Mouse (Mus musculus) lung, embryonic 15.5 days (tissue): ENCODE results near the gene Cops7b. TPM values are rescaled to one million over a fixed set of nuclear protein-coding genes. Genes with fewer than 3 reads are reported as not detected.

ENCODE experiments used
- ATAC-seq: fragments of 200-750 bp; cut with Nextera tagmentation; 2 replicates; pipeline ENCODE4 v1.8.0; 2017; ENCODE audit warnings: moderate number of reproducible peaks, borderline replicate concordance; ENCODE audit not compliant: low FRiP score, low TSS enrichment; ENCODE audit errors: extremely low read depth
- H3K27ac ChIP-seq: fragments of 300-500 bp; sonication (generic); 2 replicates; pipeline ENCODE4 v1.5.1; 2015; ENCODE audit warnings: moderate library complexity, mild to moderate bottlenecking, inconsistent platforms
- H3K27me3 ChIP-seq: fragments of 300-500 bp; sonication (generic); 2 replicates; pipeline ENCODE4 v1.6.1; 2015; ENCODE audit warnings: inconsistent platforms
- H3K36me3 ChIP-seq: fragments of 300-500 bp; sonication (generic); 2 replicates; pipeline ENCODE4 v1.6.1; 2015; ENCODE audit warnings: inconsistent platforms
- H3K4me1 ChIP-seq: fragments of 300-500 bp; sonication (generic); 2 replicates; pipeline ENCODE4 v1.6.1; 2015; ENCODE audit warnings: inconsistent platforms
- H3K4me2 ChIP-seq: fragments of 300-500 bp; sonication (generic); 2 replicates; pipeline ENCODE4 v1.6.1; 2015; ENCODE audit warnings: inconsistent platforms, mild to moderate bottlenecking, moderate library complexity
- H3K4me3 ChIP-seq: fragments of 300-500 bp; sonication (generic); 2 replicates; pipeline ENCODE4 v1.5.1; 2015; ENCODE audit warnings: mild to moderate bottlenecking, inconsistent platforms
- H3K9ac ChIP-seq: fragments of 300-500 bp; sonication (generic); 2 replicates; pipeline ENCODE4 v1.6.1; 2015; ENCODE audit warnings: inconsistent platforms
- H3K9me3 ChIP-seq: fragments of 300-500 bp; sonication (generic); 2 replicates; pipeline ENCODE4 v1.6.1; 2016; ENCODE audit warnings: inconsistent platforms
- WGBS: fragments of 180-500 bp; shearing (Covaris S2); methylation state at CpG from one replicate; pipeline ENCODE4 v1.1.7; 2015; 5-methylcytosine and 5-hydroxymethylcytosine counted together
- microRNA-seq: library from miRNA; unstranded; fragments of <30 nt; microRNA quantifications from one replicate; pipeline ENCODE4, GENCODE M21; 2016
- polyA plus RNA-seq: library from polyadenylated mRNA; unstranded; fragments of >200 nt; fragmentation: Nextera tagmentation; extraction: Ambion mirVana; gene quantifications from 2 replicates; pipeline ENCODE4 v1.2.1, GENCODE M21; 2015

Gene Cops7b
- polyA plus RNA-seq, 1 experiment from 2014 or later = 37.8 TPM

- WGBS = 60% methylated on average over 7 of the region's 7 CpGs
- ATAC-seq = no peak
- Histone ChIP-seq H3K9ac (no peak overlapping the region), H3K4me1 (no peaks in the 10 kb centered on the region), H3K27me3 (no peaks in the 10 kb centered on the region), H3K4me2 (peak overlapping the region; percentile 12; the same call in 1 of the 2 replicates), H3K9me3 (no peaks in the 10 kb centered on the region), H3K4me3 (no peak overlapping the region), H3K36me3 (no peaks in the 10 kb centered on the region), H3K27ac (no peak overlapping the region)
Measured at GRCm38 (mm10) chr1:86633840-86634750, 51.4 kb downstream of the Cops7b start.

DNA sequence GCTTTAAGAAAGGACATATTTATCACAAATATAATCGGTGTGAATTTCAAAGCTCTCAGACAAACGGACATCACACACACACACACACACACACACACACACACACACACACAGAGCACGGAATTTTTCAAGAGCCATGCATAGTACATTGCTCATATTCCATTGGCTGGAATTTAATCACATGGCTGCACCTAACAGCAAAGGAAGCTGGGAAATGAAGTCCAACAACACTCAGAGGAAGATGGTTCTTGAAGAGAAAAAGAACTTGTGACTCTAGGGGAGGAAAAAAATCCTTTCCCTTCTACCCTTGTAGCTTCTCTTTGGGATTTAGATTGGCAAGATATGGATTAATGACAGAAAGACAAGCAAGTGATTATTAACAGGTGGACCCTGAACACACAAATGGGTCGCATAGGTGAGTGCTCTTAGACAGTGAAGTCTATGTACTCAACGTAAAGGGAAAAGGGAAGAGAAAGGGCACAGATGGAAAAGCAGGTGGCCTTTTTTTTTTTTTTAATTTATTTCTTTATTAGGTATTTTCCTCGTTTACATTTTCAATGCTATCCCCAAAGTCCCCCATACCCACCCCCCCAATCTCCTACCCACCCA, 52.2 kb downstream of the Cops7b start:
- ATAC-seq = no peak
- no peaks in the 10 kb centered on the region for H3K27me3 ChIP-seq
- H3K36me3 ChIP-seq = no peaks in the 10 kb centered on the region
- no peak overlapping the region for H3K4me3 ChIP-seq
- no peaks in the 10 kb centered on the region for H3K9me3 ChIP-seq
- 52% methylated on average over 6 of the region's 6 CpGs for WGBS
- no peaks in the 10 kb centered on the region for H3K4me1 ChIP-seq
- peak overlapping the region; percentile 12; the same call in 1 of the 2 replicates for H3K4me2 ChIP-seq
- no peak overlapping the region for H3K27ac ChIP-seq
- H3K9ac ChIP-seq = no peak overlapping the region

DNA sequence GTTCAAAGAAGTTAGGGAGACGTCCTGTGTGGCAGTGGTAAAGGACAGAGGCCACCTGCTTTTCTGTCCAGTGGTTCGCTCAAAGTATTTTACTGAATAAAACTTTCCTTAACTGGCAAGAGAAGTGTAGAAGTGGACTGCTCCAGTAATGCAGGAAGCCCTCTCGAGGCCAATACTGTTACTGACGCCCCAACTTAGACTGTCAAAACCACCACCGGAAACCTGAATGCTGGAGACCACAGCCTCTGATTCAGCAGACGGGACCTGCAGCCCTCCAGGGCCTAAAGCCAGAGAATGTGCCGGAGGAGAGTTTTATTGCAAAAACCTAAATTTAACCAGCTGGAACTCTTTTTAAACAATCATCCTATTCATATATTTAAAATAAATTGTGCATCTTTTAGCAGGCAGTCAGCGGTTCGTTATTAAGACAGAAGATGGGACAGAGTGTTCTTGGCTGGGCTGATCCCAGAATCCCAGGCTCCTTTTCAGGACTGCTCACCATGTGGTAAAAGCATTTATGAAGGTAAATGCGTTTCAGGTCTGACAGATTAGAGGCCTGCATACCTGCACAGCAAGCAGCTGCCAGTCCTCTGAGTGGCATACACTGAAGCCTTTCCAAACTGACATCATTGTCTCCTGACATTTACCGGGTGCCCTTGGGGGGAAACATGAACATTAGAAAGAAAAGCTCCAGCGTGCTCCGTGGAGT, 60.6 kb downstream of the Cops7b start:
- Histone ChIP-seq H3K4me1 (no peaks in the 10 kb centered on the region), H3K4me3 (no peak overlapping the region), H3K9me3 (no peaks in the 10 kb centered on the region), H3K9ac (no peak overlapping the region), H3K27me3 (no peaks in the 10 kb centered on the region), H3K27ac (no peak overlapping the region), H3K36me3 (no peaks in the 10 kb centered on the region), H3K4me2 (no peak overlapping the region)
- 56% methylated on average over 13 of the region's 13 CpGs for WGBS
- ATAC-seq = no peak

DNA sequence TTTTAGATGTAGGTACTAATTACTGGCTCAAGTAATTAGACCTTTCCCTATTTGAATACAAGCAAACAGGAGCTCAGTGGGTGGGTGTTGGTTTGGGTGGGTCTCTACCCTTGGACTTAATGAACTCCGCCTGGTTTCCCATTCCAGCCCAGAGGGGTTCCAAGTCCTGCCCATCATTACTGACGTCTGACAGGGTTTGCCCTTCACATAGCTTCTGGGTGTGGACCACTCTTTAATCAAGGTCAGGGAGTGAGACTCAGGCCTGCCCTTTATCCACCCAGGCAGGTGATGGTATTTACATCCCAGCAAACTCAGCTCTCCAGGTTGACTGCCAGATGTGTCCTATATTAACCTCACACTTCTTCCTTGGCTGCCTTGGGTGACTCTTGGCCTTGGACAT, 64.8 kb downstream of the Cops7b start:
- 52% methylated on average over 2 of the region's 2 CpGs for WGBS
- no peak for ATAC-seq

DNA sequence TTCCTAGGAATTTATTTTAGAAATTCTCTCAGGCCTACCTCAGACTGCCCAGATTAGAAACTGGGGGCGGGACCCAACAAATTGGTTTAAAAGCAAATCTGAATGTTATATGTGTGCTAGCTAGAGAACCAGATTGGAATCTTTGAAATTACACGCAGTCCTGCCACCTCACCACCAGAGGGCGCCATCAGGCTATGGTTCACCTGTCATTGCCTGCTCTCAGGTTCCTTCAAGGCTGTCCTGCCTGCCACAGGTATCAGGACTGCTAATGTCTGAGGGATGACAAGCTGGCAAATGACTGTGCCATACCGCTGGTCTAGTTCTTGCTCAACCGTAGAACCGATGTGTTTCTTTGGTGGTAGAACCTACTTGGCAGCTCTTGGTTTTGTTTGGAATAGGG, 67.6 kb downstream of the Cops7b start:
- Histone ChIP-seq H3K27ac (no peak overlapping the region), H3K4me1 (no peaks in the 10 kb centered on the region), H3K36me3 (no peaks in the 10 kb centered on the region), H3K4me3 (no peak overlapping the region), H3K27me3 (no peaks in the 10 kb centered on the region), H3K9ac (no peak overlapping the region), H3K4me2 (no peak overlapping the region), H3K9me3 (no peaks in the 10 kb centered on the region)
- 14% methylated on average over 6 of the region's 6 CpGs for WGBS
- no peak for ATAC-seq

More for the DNA sequence above, 64.8 kb downstream of the Cops7b start:
- Histone ChIP-seq H3K27me3 (no peaks in the 10 kb centered on the region), H3K4me1 (no peaks in the 10 kb centered on the region), H3K9ac (no peak overlapping the region), H3K27ac (no peak overlapping the region), H3K4me2 (no peak overlapping the region), H3K36me3 (no peaks in the 10 kb centered on the region), H3K4me3 (no peak overlapping the region), H3K9me3 (no peaks in the 10 kb centered on the region)

- 48% methylated on average over 4 of the region's 4 CpGs for WGBS
- no peak overlapping the region for H3K4me3 ChIP-seq
Measured at GRCm38 (mm10) chr1:86652675-86653074, 70.0 kb downstream of the Cops7b start.

GRCm38 (mm10) chr1:86657071-86657470, 74.4 kb downstream of the Cops7b start:
- no peaks in the 10 kb centered on the region for H3K27me3 ChIP-seq
- H3K36me3 ChIP-seq = no peaks in the 10 kb centered on the region
- no peak overlapping the region for H3K9ac ChIP-seq
- no peak overlapping the region for H3K27ac ChIP-seq
- no peaks in the 10 kb centered on the region for H3K9me3 ChIP-seq
- no peak overlapping the region for H3K4me3 ChIP-seq
- H3K4me1 ChIP-seq = no peaks in the 10 kb centered on the region
- 72% methylated on average over 5 of the region's 5 CpGs for WGBS
- no peak for ATAC-seq
- H3K4me2 ChIP-seq = no peak overlapping the region

More at GRCm38 (mm10) chr1:86652675-86653074, 70.0 kb downstream of the Cops7b start:
- H3K36me3 ChIP-seq = no peaks in the 10 kb centered on the region
- no peaks in the 10 kb centered on the region for H3K4me1 ChIP-seq
- no peak overlapping the region for H3K27ac ChIP-seq
- no peaks in the 10 kb centered on the region for H3K27me3 ChIP-seq
- H3K9me3 ChIP-seq = no peaks in the 10 kb centered on the region
- H3K4me2 ChIP-seq = no peak overlapping the region
- ATAC-seq = no peak
- no peak overlapping the region for H3K9ac ChIP-seq

Small RNA genes within 50 kb of the gene (microRNA-seq; reads per million reads assigned to microRNA genes)
- not detected for gene Gm22955

Other genes with a start within 250 kb of the Cops7b start
- gene Ncl, start 223.5 kb upstream of the Cops7b start, polyA plus RNA-seq = 342 and 365 TPM in 2 replicates
- 0.17 TPM in 1 of 2 replicates, not detected in the other for gene Nmur1, start 156.7 kb upstream of the Cops7b start, polyA plus RNA-seq
- gene Tex44, start 156.6 kb upstream of the Cops7b start, polyA plus RNA-seq = not detected in 2 replicates
- gene Ptma, start 56.2 kb upstream of the Cops7b start, polyA plus RNA-seq = 2,819 and 2,940 TPM in 2 replicates
- gene Pde6d, start 275 bp upstream of the Cops7b start, polyA plus RNA-seq = 64.0 and 64.4 TPM in 2 replicates
- 0.52 and 0.72 TPM in 2 replicates for gene Nppc, start 87.7 kb downstream of the Cops7b start, polyA plus RNA-seq
- 27.3 and 27.5 TPM in 2 replicates for gene Dis3l2, start 120.9 kb downstream of the Cops7b start, polyA plus RNA-seq